Mouse (Mus musculus): ENCODE data around the gene Slc5a2.

DNA sequence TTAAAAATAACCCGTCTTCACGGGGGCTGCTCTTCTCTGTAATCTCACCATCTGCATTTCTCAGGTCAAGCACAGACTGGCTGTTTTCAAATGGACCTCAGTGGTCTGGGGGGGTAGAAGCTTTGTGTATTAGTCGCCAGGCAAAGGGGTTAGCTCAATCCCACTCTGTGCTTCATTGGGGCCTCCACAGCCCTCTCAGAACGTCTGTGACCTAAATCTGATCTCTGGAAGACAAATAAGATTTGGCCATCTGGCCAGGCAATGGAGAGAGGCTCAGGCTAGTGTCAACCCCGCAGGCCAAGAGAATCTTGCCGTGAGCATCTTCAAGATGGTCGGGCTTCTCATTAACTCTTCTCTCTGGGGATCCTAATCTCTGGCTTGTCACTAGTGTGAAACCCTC lies 49.0 kb downstream of the Slc5a2 start:
- TF ChIP-seq CTCF (IDR thresholded peaks at IDR 0.05) (no peak), EP300 (IDR thresholded peaks at IDR 0.05) (no peak)
